Mouse (Mus musculus): Measurements from ENCODE around the gene Ccdc152. TPM values are rescaled to one million over a fixed set of nuclear protein-coding genes. Genes with fewer than 3 reads are reported as not detected.

Gene Ccdc152
- polyA plus RNA-seq, 1 experiment from 2014 or later: 0.82 TPM

- H3K9ac ChIP-seq (ENCODE audit: low read length): no peak overlapping the region
- no peak for TF ChIP-seq EP300 (optimal IDR thresholded peaks at IDR 0.05)
- TF ChIP-seq CTCF (IDR thresholded peaks at IDR 0.05; ENCODE audit: low read depth): no peak
These were observed 30.1 kb downstream of the Ccdc152 start for GRCm38 (mm10) chr15:3273191-3273590.

GRCm38 (mm10) chr15:3271216-3271615 lies 32.1 kb downstream of the Ccdc152 start:
- peak; percentile 31; the same call in 1 of the 2 replicates for ATAC-seq (ENCODE audit: low FRiP score, low TSS enrichment)
- peak overlapping the region; percentile 47 for H3K4me2 ChIP-seq (replicated peaks; ENCODE audit: low read depth)
- H3K4me3 ChIP-seq (ENCODE audit: low read depth, low read length): peak overlapping the region; percentile 40
- no peak for DNase-seq (ENCODE audit: low spot score)
- H3K27ac ChIP-seq (replicated peaks): no peak overlapping the region; the same call in 1 of the 2 replicates
- TF ChIP-seq EP300 (optimal IDR thresholded peaks at IDR 0.05) (no peak), CTCF (IDR thresholded peaks at IDR 0.05; ENCODE audit: low read depth) (no peak)
- H3K9me3 ChIP-seq (ENCODE audit: control insufficient read depth, low read length): no peaks in the 10 kb centered on the region
- 28% methylated on average over 6 of the region's 6 CpGs for WGBS
- H3K27me3 ChIP-seq (ENCODE audit: control insufficient read depth, insufficient read depth, low read length): no peaks in the 10 kb centered on the region
- H3K9ac ChIP-seq (ENCODE audit: low read length): peak overlapping the region; percentile 52; the same call in 1 of the 2 replicates
- H3K4me1 ChIP-seq (replicated peaks; ENCODE audit: control insufficient read depth, insufficient read depth): no peaks in the 10 kb centered on the region; the same call in 1 of the 2 replicates
- no peaks in the 10 kb centered on the region for H3K36me3 ChIP-seq (ENCODE audit: control insufficient read depth, insufficient read depth, low read length)

More at GRCm38 (mm10) chr15:3273191-3273590, 30.1 kb downstream of the Ccdc152 start:
- peak overlapping the region; percentile 47 for H3K4me2 ChIP-seq (replicated peaks; ENCODE audit: low read depth)
- DNase-seq (ENCODE audit: low spot score) (no peak), ATAC-seq (ENCODE audit: low FRiP score, low TSS enrichment) (no peak)
- no peaks in the 10 kb centered on the region for H3K9me3 ChIP-seq (ENCODE audit: control insufficient read depth, low read length)
- WGBS: 73% methylated on average over 1 of the region's 1 CpGs
- peak overlapping the region; percentile 40 for H3K4me3 ChIP-seq (ENCODE audit: low read depth, low read length)
- no peak overlapping the region for H3K27ac ChIP-seq (replicated peaks)
- H3K4me1 ChIP-seq (replicated peaks; ENCODE audit: control insufficient read depth, insufficient read depth): no peaks in the 10 kb centered on the region; the same call in 1 of the 2 replicates
- no peaks in the 10 kb centered on the region for H3K27me3 ChIP-seq (ENCODE audit: control insufficient read depth, insufficient read depth, low read length)
- H3K36me3 ChIP-seq (ENCODE audit: control insufficient read depth, insufficient read depth, low read length): no peaks in the 10 kb centered on the region

GRCm38 (mm10) chr15:3270646-3271077 lies 32.7 kb downstream of the Ccdc152 start:
- H3K4me1 ChIP-seq (replicated peaks; ENCODE audit: control insufficient read depth, insufficient read depth): no peaks in the 10 kb centered on the region; the same call in 1 of the 2 replicates
- H3K9ac ChIP-seq (ENCODE audit: low read length): peak overlapping the region; percentile 55
- TF ChIP-seq EP300 (optimal IDR thresholded peaks at IDR 0.05) (no peak), CTCF (IDR thresholded peaks at IDR 0.05; ENCODE audit: low read depth) (no peak)
- peak overlapping the region; percentile 40 for H3K4me3 ChIP-seq (ENCODE audit: low read depth, low read length)
- DNase-seq (ENCODE audit: low spot score) (peak; percentile 86), ATAC-seq (ENCODE audit: low FRiP score, low TSS enrichment) (peak; percentile 92)
- H3K36me3 ChIP-seq (ENCODE audit: control insufficient read depth, insufficient read depth, low read length): no peaks in the 10 kb centered on the region
- H3K9me3 ChIP-seq (ENCODE audit: control insufficient read depth, low read length): no peaks in the 10 kb centered on the region
- 4% methylated on average over 12 of the region's 12 CpGs for WGBS
- H3K27me3 ChIP-seq (ENCODE audit: control insufficient read depth, insufficient read depth, low read length): no peaks in the 10 kb centered on the region
- H3K27ac ChIP-seq (replicated peaks): peak overlapping the region; percentile 88
- H3K4me2 ChIP-seq (replicated peaks; ENCODE audit: low read depth): peak overlapping the region; percentile 47

GRCm38 (mm10) chr15:3269996-3270645 lies 33.2 kb downstream of the Ccdc152 start:
- DNase-seq (ENCODE audit: low spot score): peak; percentile 45
- Histone ChIP-seq H3K4me3 (ENCODE audit: low read depth, low read length) (peak overlapping the region; percentile 40; the same call in 1 of the 2 replicates), H3K27ac (replicated peaks) (peak overlapping the region; percentile 88), H3K27me3 (ENCODE audit: control insufficient read depth, insufficient read depth, low read length) (no peaks in the 10 kb centered on the region), H3K4me1 (replicated peaks; ENCODE audit: control insufficient read depth, insufficient read depth) (no peaks in the 10 kb centered on the region; the same call in 1 of the 2 replicates), H3K36me3 (ENCODE audit: control insufficient read depth, insufficient read depth, low read length) (no peaks in the 10 kb centered on the region), H3K9me3 (ENCODE audit: control insufficient read depth, low read length) (no peaks in the 10 kb centered on the region), H3K9ac (ENCODE audit: low read length) (no peak overlapping the region), H3K4me2 (replicated peaks; ENCODE audit: low read depth) (peak overlapping the region; percentile 47)
- TF ChIP-seq EP300 (optimal IDR thresholded peaks at IDR 0.05) (peak; percentile 6), CTCF (IDR thresholded peaks at IDR 0.05; ENCODE audit: low read depth) (no peak)
- WGBS: 15% methylated on average over 6 of the region's 6 CpGs
- ATAC-seq (ENCODE audit: low FRiP score, low TSS enrichment): peak; percentile 51

GRCm38 (mm10) chr15:3269496-3269895 lies 33.8 kb downstream of the Ccdc152 start:
- ATAC-seq (ENCODE audit: low FRiP score, low TSS enrichment) (0 out of 2 replicates have a peak, but pooled peaks have one; percentile 13), DNase-seq (ENCODE audit: low spot score) (no peak)
- TF ChIP-seq EP300 (optimal IDR thresholded peaks at IDR 0.05) (no peak), CTCF (IDR thresholded peaks at IDR 0.05; ENCODE audit: low read depth) (no peak)
- Histone ChIP-seq H3K9me3 (ENCODE audit: control insufficient read depth, low read length) (no peaks in the 10 kb centered on the region), H3K27ac (replicated peaks) (peak overlapping the region; percentile 88), H3K36me3 (ENCODE audit: control insufficient read depth, insufficient read depth, low read length) (no peaks in the 10 kb centered on the region), H3K4me2 (replicated peaks; ENCODE audit: low read depth) (peak overlapping the region; percentile 47; the same call in 1 of the 2 replicates), H3K4me1 (replicated peaks; ENCODE audit: control insufficient read depth, insufficient read depth) (no peaks in the 10 kb centered on the region; the same call in 1 of the 2 replicates), H3K9ac (ENCODE audit: low read length) (no peak overlapping the region), H3K4me3 (ENCODE audit: low read depth, low read length) (no peak overlapping the region), H3K27me3 (ENCODE audit: control insufficient read depth, insufficient read depth, low read length) (no peaks in the 10 kb centered on the region)
- WGBS: 43% methylated on average over 4 of the region's 4 CpGs

GRCm38 (mm10) chr15:3268247-3268646 lies 35.1 kb downstream of the Ccdc152 start, which contains the start of gene Selenop:
Gene Selenop (plus strand): TSS chr15:3268547.
- Histone ChIP-seq H3K9me3 (ENCODE audit: control insufficient read depth, low read length) (no peaks in the 10 kb centered on the region), H3K27ac (replicated peaks) (no peak within 1 kb of the TSS; the same call in 1 of the 2 replicates), H3K27me3 (ENCODE audit: control insufficient read depth, insufficient read depth, low read length) (no peaks in the 10 kb centered on the region), H3K36me3 (ENCODE audit: control insufficient read depth, insufficient read depth, low read length) (no peaks in the 10 kb centered on the region), H3K4me1 (replicated peaks; ENCODE audit: control insufficient read depth, insufficient read depth) (no peaks in the 10 kb centered on the region; the same call in 1 of the 2 replicates), H3K4me3 (ENCODE audit: low read depth, low read length) (no peak within 1 kb of the TSS), H3K9ac (ENCODE audit: low read length) (no peak within 1 kb of the TSS), H3K4me2 (replicated peaks; ENCODE audit: low read depth) (peak within 1 kb of the TSS; percentile 47; the same call in 1 of the 2 replicates)
- no peak for ATAC-seq (ENCODE audit: low FRiP score, low TSS enrichment)
- no peak for DNase-seq (ENCODE audit: low spot score)
- TF ChIP-seq EP300 (optimal IDR thresholded peaks at IDR 0.05): no peak
- TF ChIP-seq CTCF (IDR thresholded peaks at IDR 0.05; ENCODE audit: low read depth): no peak
- 74% methylated on average over 6 of the region's 6 CpGs for WGBS
